Mouse (Mus musculus) heart, embryonic 15.5 days (tissue): ENCODE results near the gene Zc3h12a. TPM values are rescaled to one million over a fixed set of nuclear protein-coding genes. Genes with fewer than 3 reads are reported as not detected.

Experiments used
- ATAC-seq: fragments of 200-750 bp; cut with Nextera tagmentation; replicated peaks from 2 replicates; pipeline ENCODE4 v1.8.0; 2017; ENCODE audit warnings: low read depth, moderate TSS enrichment; ENCODE audit not compliant: insufficient number of reproducible peaks, insufficient read depth, low FRiP score
- H3K27ac ChIP-seq: fragments of 300-500 bp; sonication (generic); 2 replicates; pipeline ENCODE4 v1.5.1; 2015; ENCODE audit warnings: mild to moderate bottlenecking, inconsistent platforms
- H3K27me3 ChIP-seq: fragments of 300-500 bp; sonication (generic); 2 replicates; pipeline ENCODE4 v1.6.1; 2015; ENCODE audit warnings: inconsistent platforms
- H3K36me3 ChIP-seq: fragments of 300-500 bp; sonication (generic); 2 replicates; pipeline ENCODE4 v1.6.1; 2015; ENCODE audit warnings: mild to moderate bottlenecking, inconsistent platforms
- H3K4me1 ChIP-seq: fragments of 300-500 bp; sonication (generic); replicated peaks from 2 replicates; pipeline ENCODE4 v1.6.1; 2015; ENCODE audit warnings: inconsistent platforms
- H3K4me2 ChIP-seq: fragments of 300-500 bp; sonication (generic); 2 replicates; pipeline ENCODE4 v1.6.1; 2015; ENCODE audit warnings: inconsistent platforms, mild to moderate bottlenecking, moderate library complexity
- H3K4me3 ChIP-seq: fragments of 300-500 bp; sonication (generic); 2 replicates; pipeline ENCODE4 v1.5.1; 2015; ENCODE audit warnings: mild to moderate bottlenecking, inconsistent platforms
- H3K9ac ChIP-seq: fragments of 300-500 bp; sonication (generic); 2 replicates; pipeline ENCODE4 v1.6.1; 2015; ENCODE audit warnings: mild to moderate bottlenecking, inconsistent platforms
- H3K9me3 ChIP-seq: fragments of 300-500 bp; sonication (generic); replicated peaks from 2 replicates; pipeline ENCODE4 v1.6.1; 2016; ENCODE audit warnings: inconsistent platforms
- WGBS: fragments of 180-500 bp; shearing (Covaris S2); methylation state at CpG from one replicate; pipeline ENCODE4 v1.1.7; 2015; ENCODE audit warnings: mixed read lengths; 5-methylcytosine and 5-hydroxymethylcytosine counted together
- polyA plus RNA-seq: library from polyadenylated mRNA; unstranded; fragments of >200 nt; fragmentation: Nextera tagmentation; extraction: Ambion mirVana; gene quantifications from 2 replicates; pipeline ENCODE4 v1.2.1, GENCODE M21; 2015

Gene Zc3h12a
- polyA plus RNA-seq = 0.59 and 0.96 TPM in 2 replicates

DNA sequence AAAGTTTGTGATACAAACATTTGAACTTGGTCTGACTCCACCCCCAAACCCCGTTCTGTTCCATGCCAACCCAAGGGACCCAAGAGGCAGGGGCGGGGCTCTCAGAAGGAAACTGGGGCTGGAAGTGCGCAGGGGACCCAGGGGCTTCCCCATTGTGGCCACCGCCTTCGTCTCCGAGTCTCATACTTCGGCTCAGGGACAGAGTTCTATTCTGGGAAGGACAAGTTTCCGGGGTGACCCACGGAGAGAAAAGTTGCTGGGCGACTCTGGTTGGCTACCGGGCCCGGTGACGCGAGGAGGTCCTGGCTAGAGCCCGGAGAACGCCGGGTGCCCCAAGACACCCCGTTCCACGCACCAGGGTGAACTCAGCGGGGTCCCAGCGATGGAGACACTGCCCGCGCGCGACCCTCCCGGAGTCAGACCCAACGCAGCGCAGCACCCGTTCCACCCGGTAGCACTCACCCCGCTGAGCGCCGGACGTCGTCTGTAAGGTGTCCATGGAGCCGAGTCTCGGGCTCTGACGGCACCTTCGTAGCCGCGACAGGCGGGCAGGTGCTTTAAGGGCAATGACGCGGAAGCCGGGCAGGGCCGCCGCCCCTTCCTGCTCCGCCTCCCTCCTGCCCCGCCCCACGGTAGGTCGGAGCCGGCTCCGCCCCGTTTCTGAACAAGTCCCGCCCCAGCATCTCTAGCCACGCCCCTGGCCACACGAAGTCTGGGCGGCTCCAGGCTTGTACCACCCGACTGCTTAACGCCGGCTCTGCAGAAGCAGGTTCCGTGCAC lies at the start of gene Zc3h12a:
Gene Zc3h12a, minus strand, starts transcription at position 536 of the 780 bp plus-strand sequence.
- peak within 1 kb of the TSS; percentile 57 for H3K27ac ChIP-seq
- peaks cover 44% of the 10 kb centered on the region for H3K4me1 ChIP-seq
- peak within 1 kb of the TSS; percentile 97 for H3K4me2 ChIP-seq
- peak within 1 kb of the TSS; percentile 82 for H3K4me3 ChIP-seq
- H3K36me3 ChIP-seq = no peaks in the 10 kb centered on the region
- H3K27me3 ChIP-seq = no peaks in the 10 kb centered on the region
- H3K9ac ChIP-seq = peak within 1 kb of the TSS; percentile 65
- WGBS = under 1% methylated on average over 62 of the region's 62 CpGs
- H3K9me3 ChIP-seq = no peaks in the 10 kb centered on the region
- ATAC-seq = peak; percentile 87

DNA sequence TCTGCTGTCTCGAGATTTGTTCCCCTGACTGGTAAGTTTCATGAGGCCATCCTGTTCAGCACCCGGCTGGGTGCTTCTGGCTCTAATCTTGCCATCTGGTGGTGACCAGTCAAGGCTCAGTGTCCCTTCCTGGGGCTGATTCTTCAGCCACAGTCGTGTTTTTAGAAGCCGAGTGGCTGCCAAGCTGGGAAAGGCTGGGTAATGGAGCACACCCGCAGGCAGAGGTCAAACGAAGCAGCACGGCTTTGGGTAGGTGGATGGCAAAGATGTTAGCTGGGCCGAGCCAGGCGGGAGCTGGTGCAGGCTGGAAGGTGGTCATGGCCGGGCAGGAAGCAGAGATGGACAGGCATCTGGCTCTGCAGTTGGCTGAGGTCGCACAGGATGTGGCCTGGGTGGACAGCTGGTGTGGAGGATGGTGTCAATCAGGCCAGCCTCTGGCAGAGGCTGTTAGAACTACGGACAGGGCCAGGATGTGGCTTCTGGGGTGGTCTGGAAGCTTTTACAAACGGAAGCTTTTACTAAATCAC lies 49.1 kb upstream of the Zc3h12a start:
- no peak overlapping the region for H3K27ac ChIP-seq
- H3K4me2 ChIP-seq = no peak overlapping the region
- H3K9ac ChIP-seq = no peak overlapping the region
- no peak overlapping the region for H3K4me3 ChIP-seq
- 28% methylated on average over 13 of the region's 13 CpGs for WGBS
- no peaks in the 10 kb centered on the region for H3K9me3 ChIP-seq
- 0 out of 2 replicates have a peak, but pooled peaks cover 4% of the 10 kb centered on the region for H3K27me3 ChIP-seq
- H3K36me3 ChIP-seq = no peaks in the 10 kb centered on the region
- no peak for ATAC-seq
- H3K4me1 ChIP-seq = 0 out of 2 replicates have a peak, but pooled peaks cover 4% of the 10 kb centered on the region

GRCm38 (mm10) chr4:125176190-125176589 lies 48.5 kb upstream of the Zc3h12a start:
- H3K4me3 ChIP-seq = no peak overlapping the region
- 82% methylated on average over 5 of the region's 5 CpGs for WGBS
- 0 out of 2 replicates have a peak, but pooled peaks cover 5% of the 10 kb centered on the region for H3K27me3 ChIP-seq
- H3K9me3 ChIP-seq = no peaks in the 10 kb centered on the region
- H3K4me1 ChIP-seq = 0 out of 2 replicates have a peak, but pooled peaks cover 4% of the 10 kb centered on the region
- H3K4me2 ChIP-seq = no peak overlapping the region
- no peak overlapping the region for H3K9ac ChIP-seq
- no peaks in the 10 kb centered on the region for H3K36me3 ChIP-seq
- no peak for ATAC-seq
- no peak overlapping the region for H3K27ac ChIP-seq

DNA sequence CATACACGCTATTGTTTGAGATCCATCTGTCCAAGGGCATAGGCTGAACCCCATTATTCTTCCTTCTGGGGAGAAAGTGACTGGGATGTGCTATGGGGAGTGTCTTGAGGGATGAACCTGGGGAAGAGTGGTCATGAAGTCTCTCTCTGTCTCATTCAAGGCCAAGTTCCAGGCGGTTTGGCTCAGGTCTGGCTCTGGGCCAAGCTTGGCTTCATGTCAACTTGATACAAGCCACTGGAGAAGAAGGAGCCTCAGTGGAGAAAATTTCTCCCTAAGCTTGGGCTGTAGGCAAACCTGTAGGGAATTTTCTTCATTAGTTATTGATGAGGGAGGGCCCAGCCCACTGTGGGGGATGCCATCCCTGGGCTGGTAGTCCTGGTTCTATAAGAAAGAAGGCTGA lies 48.0 kb upstream of the Zc3h12a start:
- no peak for ATAC-seq
- Histone ChIP-seq H3K4me3 (no peak overlapping the region), H3K27me3 (peaks cover 7% of the 10 kb centered on the region), H3K36me3 (no peaks in the 10 kb centered on the region), H3K9ac (no peak overlapping the region), H3K9me3 (no peaks in the 10 kb centered on the region), H3K4me1 (0 out of 2 replicates have a peak, but pooled peaks cover 4% of the 10 kb centered on the region), H3K4me2 (no peak overlapping the region), H3K27ac (no peak overlapping the region)
- WGBS = 47% methylated on average over 2 of the region's 2 CpGs

- 0 out of 2 replicates have a peak, but pooled peaks cover 4% of the 10 kb centered on the region for H3K4me1 ChIP-seq
- ATAC-seq = no peak
- H3K9ac ChIP-seq = no peak overlapping the region
- H3K4me3 ChIP-seq = no peak overlapping the region
- H3K27me3 ChIP-seq = peaks cover 10% of the 10 kb centered on the region
- H3K27ac ChIP-seq = no peak overlapping the region
- no peaks in the 10 kb centered on the region for H3K36me3 ChIP-seq
- no peak overlapping the region for H3K4me2 ChIP-seq
- 73% methylated on average over 5 of the region's 5 CpGs for WGBS
- no peaks in the 10 kb centered on the region for H3K9me3 ChIP-seq
Measured at GRCm38 (mm10) chr4:125174516-125175185, 47.0 kb upstream of the Zc3h12a start.

DNA sequence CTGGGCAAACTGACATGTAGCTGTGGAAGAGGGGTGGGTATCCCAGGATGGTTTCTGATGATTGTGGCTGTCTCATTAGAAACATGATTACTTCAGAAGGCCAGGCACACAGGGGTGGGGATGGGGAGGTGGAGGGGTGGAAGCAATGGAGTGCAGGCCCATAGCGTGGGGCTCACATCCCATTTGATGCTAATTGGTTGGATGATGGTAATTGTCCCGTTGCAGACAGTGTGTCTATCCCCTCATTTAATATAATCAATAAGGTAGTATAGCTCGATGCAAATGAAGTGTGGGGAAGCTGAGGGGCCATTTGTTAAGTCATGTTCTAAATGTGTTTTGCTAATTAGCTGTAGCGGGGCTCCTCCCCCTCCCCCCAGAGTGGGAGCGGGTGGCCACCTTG lies 45.5 kb upstream of the Zc3h12a start:
- no peak overlapping the region for H3K4me3 ChIP-seq
- H3K4me2 ChIP-seq = no peak overlapping the region
- no peak overlapping the region for H3K9ac ChIP-seq
- H3K27ac ChIP-seq = no peak overlapping the region
- H3K9me3 ChIP-seq = no peaks in the 10 kb centered on the region
- ATAC-seq = no peak
- H3K4me1 ChIP-seq = 0 out of 2 replicates have a peak, but pooled peaks cover 4% of the 10 kb centered on the region
- WGBS = 73% methylated on average over 5 of the region's 5 CpGs
- H3K36me3 ChIP-seq = no peaks in the 10 kb centered on the region
- H3K27me3 ChIP-seq = peaks cover 10% of the 10 kb centered on the region

DNA sequence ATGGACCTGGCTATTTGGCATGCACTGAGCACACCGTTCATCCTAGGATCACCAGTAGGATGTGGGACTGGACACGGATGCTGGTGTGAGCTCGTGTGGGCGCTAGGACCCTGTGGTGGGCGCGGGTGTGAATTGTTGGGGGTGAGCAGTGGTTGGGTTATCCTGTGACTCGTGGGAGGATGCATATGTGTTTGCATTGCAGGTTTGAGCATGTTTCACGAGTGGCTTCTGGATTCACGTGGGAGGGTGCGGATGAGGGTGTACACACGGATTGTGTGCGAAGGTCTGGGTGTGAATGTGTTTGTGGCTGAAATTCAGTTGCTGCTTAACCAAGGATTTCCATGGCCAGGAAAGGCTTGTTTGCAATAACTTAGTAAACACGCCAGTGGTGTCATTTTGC lies 45.1 kb upstream of the Zc3h12a start:
- no peak for ATAC-seq
- 82% methylated on average over 13 of the region's 13 CpGs for WGBS

DNA sequence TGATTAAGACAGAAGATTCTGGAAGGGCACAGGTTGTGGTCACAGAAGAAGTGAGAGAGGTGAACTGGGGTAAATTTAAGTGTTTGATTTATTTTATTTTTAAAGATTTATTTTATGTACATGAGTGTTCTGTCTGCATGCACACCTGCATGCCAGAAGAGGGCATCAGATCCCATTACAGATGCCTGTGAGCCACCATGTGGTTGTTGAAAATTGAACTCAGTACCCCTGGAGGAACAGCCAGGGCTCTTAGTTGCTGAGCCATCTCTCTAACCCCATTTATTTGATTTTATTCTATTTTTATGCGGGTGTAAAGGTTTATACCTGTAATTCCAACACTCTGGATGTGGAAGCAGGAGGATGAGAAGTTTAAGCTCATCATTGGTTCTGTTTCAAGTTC lies 40.1 kb upstream of the Zc3h12a start:
- no peak for ATAC-seq

More for the DNA sequence above, 45.1 kb upstream of the Zc3h12a start:
- peaks cover 10% of the 10 kb centered on the region for H3K27me3 ChIP-seq
- H3K4me1 ChIP-seq = 0 out of 2 replicates have a peak, but pooled peaks cover 4% of the 10 kb centered on the region
- no peaks in the 10 kb centered on the region for H3K36me3 ChIP-seq
- no peaks in the 10 kb centered on the region for H3K9me3 ChIP-seq
- no peak overlapping the region for H3K4me3 ChIP-seq
- no peak overlapping the region for H3K4me2 ChIP-seq
- no peak overlapping the region for H3K27ac ChIP-seq
- no peak overlapping the region for H3K9ac ChIP-seq

GRCm38 (mm10) chr4:125164861-125165260 lies 37.2 kb upstream of the Zc3h12a start:
- Histone ChIP-seq H3K27ac (no peak overlapping the region), H3K36me3 (no peaks in the 10 kb centered on the region), H3K9ac (no peak overlapping the region), H3K9me3 (no peaks in the 10 kb centered on the region), H3K4me2 (no peak overlapping the region), H3K27me3 (peaks cover 14% of the 10 kb centered on the region; the same call in 1 of the 2 replicates), H3K4me3 (no peak overlapping the region), H3K4me1 (no peaks in the 10 kb centered on the region)
- no peak for ATAC-seq
- 83% methylated on average over 6 of the region's 6 CpGs for WGBS

More for the DNA sequence above, 40.1 kb upstream of the Zc3h12a start:
- Histone ChIP-seq H3K4me2 (no peak overlapping the region), H3K4me3 (no peak overlapping the region), H3K9ac (no peak overlapping the region), H3K27ac (no peak overlapping the region), H3K4me1 (no peaks in the 10 kb centered on the region), H3K36me3 (no peaks in the 10 kb centered on the region), H3K9me3 (no peaks in the 10 kb centered on the region), H3K27me3 (peaks cover 10% of the 10 kb centered on the region)
- 54% methylated on average over 1 of the region's 1 CpGs for WGBS

DNA sequence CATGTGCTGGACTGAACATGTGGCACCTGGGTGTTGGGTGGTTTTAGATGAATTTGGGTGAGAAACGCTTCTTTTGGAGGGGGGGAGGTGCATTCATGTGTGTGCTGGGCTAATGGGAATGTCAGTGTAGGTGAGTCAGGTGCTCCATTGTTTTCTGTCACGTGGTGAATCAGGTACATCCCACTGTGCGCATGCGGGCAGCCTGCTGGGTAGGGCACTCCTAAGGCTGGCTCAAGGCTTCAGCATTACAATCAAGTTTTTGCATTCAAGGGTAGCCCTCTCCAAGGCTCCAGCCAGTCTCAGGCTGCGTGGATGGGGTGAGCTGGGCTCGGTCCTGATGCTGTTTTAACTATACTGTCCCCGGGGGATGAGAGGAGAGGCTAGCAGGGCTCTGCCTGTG lies 35.1 kb upstream of the Zc3h12a start:
- Histone ChIP-seq H3K27me3 (peaks cover 24% of the 10 kb centered on the region; the same call in 1 of the 2 replicates), H3K4me2 (no peak overlapping the region), H3K4me1 (no peaks in the 10 kb centered on the region), H3K4me3 (no peak overlapping the region), H3K36me3 (no peaks in the 10 kb centered on the region), H3K9ac (no peak overlapping the region), H3K27ac (no peak overlapping the region), H3K9me3 (no peaks in the 10 kb centered on the region)
- ATAC-seq = no peak
- 55% methylated on average over 7 of the region's 7 CpGs for WGBS

GRCm38 (mm10) chr4:125161392-125161791 lies 33.8 kb upstream of the Zc3h12a start:
- H3K9me3 ChIP-seq = no peaks in the 10 kb centered on the region
- no peaks in the 10 kb centered on the region for H3K36me3 ChIP-seq
- H3K4me1 ChIP-seq = no peaks in the 10 kb centered on the region
- no peak for ATAC-seq
- WGBS = 54% methylated on average over 8 of the region's 8 CpGs
- peaks cover 24% of the 10 kb centered on the region; the same call in 1 of the 2 replicates for H3K27me3 ChIP-seq
- no peak overlapping the region for H3K4me3 ChIP-seq
- no peak overlapping the region for H3K27ac ChIP-seq
- no peak overlapping the region for H3K9ac ChIP-seq
- no peak overlapping the region for H3K4me2 ChIP-seq
